Mouse (Mus musculus): Measurements from ENCODE around the gene Fam71d.

- TF ChIP-seq POLR2A (IDR thresholded peaks at IDR 0.05; ENCODE audit: low read depth, low read length): no peak
- no peak for TF ChIP-seq CTCF (IDR thresholded peaks at IDR 0.05; ENCODE audit: extremely low read depth, insufficient read length, insufficient replicate concordance, low read depth, low read length)
Observed at GRCm38 (mm10) chr12:78693281-78693680, 1.9 kb downstream of the Fam71d start.

All from small intestine, adult 2 months (tissue).